In genomic region chrX:12466312-12466711, GRCm38 (mm10) we compare ENCODE assay signal across 9 mouse cellular contexts.
A peak's percentile ranks its signal among the peaks of the same experiment; 100 is the strongest.
DNase-seq lines count a peak whose midpoint lies in the region; ATAC-seq and TF ChIP-seq lines count a peak whose summit lies in the region.
"Had no signal": no experiment of that assay in that cellular context is flagged by ENCODE, and none has a peak within 500 bp of the region (broad histone marks: within the 10 kb centered on the region; RNA-seq: fewer than 3 reads in every experiment).

No protein-coding gene starts in this region.

- TF ChIP-seq CTCF in left cerebral cortex, adult 2 months (IDR thresholded peaks at IDR 0.05): no peak
- no peak for TF ChIP-seq CTCF in kidney, postnatal 0 days (IDR thresholded peaks at IDR 0.05; ENCODE audit: low read depth)
- TF ChIP-seq CTCF in midbrain, postnatal 0 days (IDR thresholded peaks at IDR 0.05): no peak

- DNase-seq in left cerebral cortex, postnatal 4 days: peak; percentile 70
- DNase-seq in left cerebral cortex, adult 2 months (ENCODE audit: extremely low spot score in 1 of 2, low spot score in 2 of 2): no peak
- DNase-seq in embryonic facial prominence, embryonic 10.5 days (ENCODE audit: low spot score): peak; percentile 32
- no peak for DNase-seq in kidney, postnatal 0 days (ENCODE audit: low spot score)
- peak; percentile 50 for DNase-seq in midbrain, postnatal 0 days (ENCODE audit: low spot score)
- no peak for DNase-seq in right cerebral cortex, postnatal 25 days
- DNase-seq in thymus, postnatal 10 days (ENCODE audit: low spot score in 2 of 2): no peak

- intact Hi-C loops in left cerebral cortex, postnatal 4 days (cut with DNase I): no loop called here
- intact Hi-C loops in left cerebral cortex, adult 2 months (cut with DNase I): no loop called here

- H3K27me3 ChIP-seq in embryonic facial prominence, embryonic 10.5 days (replicated peaks; ENCODE audit: low read depth, poor library complexity, severe bottlenecking): peaks cover 69% of the 10 kb centered on the region
- H3K27me3 ChIP-seq in kidney, postnatal 0 days (ENCODE audit: insufficient read depth, low read length): no peaks in the 10 kb centered on the region
- H3K27me3 ChIP-seq in midbrain, postnatal 0 days (ENCODE audit: insufficient read depth, low read length): no peaks in the 10 kb centered on the region

- no peaks in the 10 kb centered on the region for H3K9me3 ChIP-seq in embryonic facial prominence, embryonic 10.5 days
- no peaks in the 10 kb centered on the region for H3K9me3 ChIP-seq in kidney, postnatal 0 days (replicated peaks; ENCODE audit: low read length)
- H3K9me3 ChIP-seq in midbrain, postnatal 0 days (ENCODE audit: low read length): no peaks in the 10 kb centered on the region

- peak; percentile 58 for ATAC-seq in kidney, postnatal 0 days (replicated peaks; ENCODE audit: low FRiP score, low read depth)
- ATAC-seq in midbrain, postnatal 0 days (ENCODE audit: low FRiP score): 0 out of 2 replicates have a peak, but pooled peaks have one; percentile 20
- ATAC-seq in megakaryocyte progenitor cell, adult 5-6 weeks (replicated peaks; ENCODE audit: poor library complexity): no peak

- peaks cover 32% of the 10 kb centered on the region for H3K4me1 ChIP-seq in embryonic facial prominence, embryonic 10.5 days
- H3K4me1 ChIP-seq in kidney, postnatal 0 days (replicated peaks; ENCODE audit: insufficient read depth, low read length): peaks cover 4% of the 10 kb centered on the region; the same call in 1 of the 2 replicates
- no peaks in the 10 kb centered on the region for H3K4me1 ChIP-seq in midbrain, postnatal 0 days (ENCODE audit: insufficient read depth, low read length)

- WGBS in embryonic facial prominence, embryonic 10.5 days: 34% methylated on average over 10 of the region's 10 CpGs
- 47% methylated on average over 10 of the region's 10 CpGs for WGBS in kidney, postnatal 0 days
- WGBS in midbrain, postnatal 0 days: 36% methylated on average over 10 of the region's 10 CpGs

- H3K36me3 ChIP-seq in embryonic facial prominence, embryonic 10.5 days (replicated peaks): no peaks in the 10 kb centered on the region
- H3K36me3 ChIP-seq in kidney, postnatal 0 days (ENCODE audit: insufficient read depth, low read length): no peaks in the 10 kb centered on the region
- H3K36me3 ChIP-seq in midbrain, postnatal 0 days (ENCODE audit: insufficient read depth, low read length): no peaks in the 10 kb centered on the region

- H3K9ac ChIP-seq in kidney, postnatal 0 days (ENCODE audit: low read depth, low read length): no peak overlapping the region
- H3K9ac ChIP-seq in midbrain, postnatal 0 days (replicated peaks; ENCODE audit: low read length, poor library complexity, severe bottlenecking): no peak overlapping the region

- H3K4me3 ChIP-seq in left cerebral cortex, adult 2 months: no peak overlapping the region
- no peak overlapping the region for H3K4me3 ChIP-seq in embryonic facial prominence, embryonic 10.5 days
- H3K4me3 ChIP-seq in kidney, postnatal 0 days (replicated peaks; ENCODE audit: low read depth, low read length): no peak overlapping the region
- no peak overlapping the region for H3K4me3 ChIP-seq in midbrain, postnatal 0 days (ENCODE audit: low read depth, low read length)
- H3K4me3 ChIP-seq: myocyte had no signal

- H3K4me2 ChIP-seq in kidney, postnatal 0 days (ENCODE audit: low read length): no peak overlapping the region
- no peak overlapping the region for H3K4me2 ChIP-seq in midbrain, postnatal 0 days (ENCODE audit: low read depth, low read length, poor library complexity, severe bottlenecking)

- H3K27ac ChIP-seq in left cerebral cortex, adult 2 months: no peak overlapping the region
- peak overlapping the region; percentile 80 for H3K27ac ChIP-seq in embryonic facial prominence, embryonic 10.5 days (replicated peaks)
- peak overlapping the region; percentile 72 for H3K27ac ChIP-seq in kidney, postnatal 0 days
- H3K27ac ChIP-seq in midbrain, postnatal 0 days (ENCODE audit: low read depth, low read length): no peak overlapping the region

Comparison
In these comparisons a context has a peak if more than half of its experiments do, and no peak if none do; other contexts are left out.
1. DNase-seq: peak in left cerebral cortex, postnatal 4 days (single experiment), embryonic facial prominence, embryonic 10.5 days (single experiment) and midbrain, postnatal 0 days (single experiment); none in left cerebral cortex, adult 2 months (0 of 2), kidney, postnatal 0 days (single experiment), right cerebral cortex, postnatal 25 days (single experiment) and thymus, postnatal 10 days (0 of 2).
2. H3K27ac ChIP-seq: peak in embryonic facial prominence, embryonic 10.5 days (single experiment) and kidney, postnatal 0 days (single experiment); none in left cerebral cortex, adult 2 months (single experiment) and midbrain, postnatal 0 days (single experiment).